Mouse (Mus musculus): ENCODE results near the gene Klf16.
A peak's percentile ranks its signal among the peaks of the same experiment; 100 is the strongest.

DNA sequence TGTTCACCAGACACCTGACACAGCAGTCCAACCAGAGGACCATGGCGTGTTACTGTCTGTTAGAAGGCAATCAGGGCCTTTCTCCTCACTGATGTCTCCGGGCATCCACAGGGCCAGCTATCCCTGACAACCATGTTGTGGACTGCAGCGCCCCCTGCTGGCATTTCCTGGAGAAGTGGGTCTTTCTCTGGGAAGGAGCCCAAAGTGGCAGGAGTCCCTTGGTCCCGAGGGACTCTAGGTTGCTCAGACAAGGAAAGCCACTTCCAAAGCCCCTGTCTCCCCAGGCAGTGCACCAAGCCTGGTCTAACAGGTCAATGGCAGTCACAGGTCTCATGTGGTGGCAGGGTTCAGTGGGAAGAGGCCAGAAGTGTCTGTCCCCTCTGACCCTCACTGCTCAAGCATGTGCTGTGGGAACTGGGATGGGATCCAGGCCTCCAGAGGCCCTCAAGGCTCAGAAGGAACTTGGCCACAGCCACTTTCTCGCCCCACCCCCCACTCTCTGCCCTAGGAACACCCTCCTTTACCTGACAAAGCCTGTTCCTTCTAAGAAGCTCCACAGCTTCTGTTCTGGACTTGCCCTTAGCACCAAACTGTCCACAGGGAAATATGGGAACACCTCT is 19.7 kb downstream of the Klf16 start:
- TF ChIP-seq CTCF (IDR thresholded peaks at IDR 0.05; ENCODE audit: borderline replicate concordance, control insufficient read depth, extremely low read depth, insufficient read depth, low read length, poor library complexity) (peak; percentile 86), POLR2A (IDR thresholded peaks at IDR 0.05; ENCODE audit: control insufficient read depth, extremely low read depth, insufficient read depth, low read length, poor library complexity) (no peak)

Data from thymus, adult 2 months (tissue).